Mouse (Mus musculus) urinary bladder, postnatal 36 days (tissue): ENCODE measurements around the gene Syngr2.
"Not testable (repeated sequence)": the region's sequence is repeated elsewhere in the genome, so short reads cannot be mapped to it uniquely, and the experiment has no call there.

Source experiments
- DNase-seq, 2 experiments: peaks; one replicate each; pipeline ENCODE4 v3.0.0; 2022; ENCODE audit warnings: low spot score in 2 of 2, mixed read lengths in 1 of 2

Gene Syngr2

DNA sequence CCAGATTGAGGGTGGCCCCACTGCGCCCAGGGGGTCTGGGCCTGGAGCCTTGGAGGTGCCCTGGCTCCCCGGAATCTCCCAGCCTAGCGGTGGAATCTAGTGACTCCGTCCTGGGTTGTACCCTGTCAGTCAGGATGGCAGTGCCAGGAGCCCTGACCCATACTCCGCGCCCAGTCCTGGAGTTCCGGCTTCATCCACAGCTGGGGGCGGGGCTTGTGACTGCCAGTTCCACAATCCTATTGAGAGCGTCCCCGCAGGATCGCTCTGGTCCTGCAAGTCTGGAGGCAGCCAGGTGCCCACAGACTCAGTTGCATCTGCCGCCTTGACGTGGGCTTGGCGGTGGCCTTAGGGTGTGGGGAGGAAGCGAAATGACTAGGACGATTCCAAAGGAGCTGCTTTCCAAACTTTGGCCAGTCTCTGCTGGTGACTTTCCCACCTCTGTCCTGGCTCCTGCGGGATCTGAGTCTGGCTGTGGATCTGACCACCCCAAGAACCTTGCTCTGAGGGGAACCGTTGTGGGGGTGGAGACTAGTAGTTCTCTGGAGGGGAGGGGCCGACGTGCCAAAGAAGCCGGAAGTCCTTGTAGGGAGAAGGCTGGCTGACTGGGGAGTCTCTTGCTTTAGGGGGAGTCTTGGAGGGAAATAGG is 1.1 kb downstream of the Syngr2 start:
- DNase-seq = peak; percentile 86 to 89

DNA sequence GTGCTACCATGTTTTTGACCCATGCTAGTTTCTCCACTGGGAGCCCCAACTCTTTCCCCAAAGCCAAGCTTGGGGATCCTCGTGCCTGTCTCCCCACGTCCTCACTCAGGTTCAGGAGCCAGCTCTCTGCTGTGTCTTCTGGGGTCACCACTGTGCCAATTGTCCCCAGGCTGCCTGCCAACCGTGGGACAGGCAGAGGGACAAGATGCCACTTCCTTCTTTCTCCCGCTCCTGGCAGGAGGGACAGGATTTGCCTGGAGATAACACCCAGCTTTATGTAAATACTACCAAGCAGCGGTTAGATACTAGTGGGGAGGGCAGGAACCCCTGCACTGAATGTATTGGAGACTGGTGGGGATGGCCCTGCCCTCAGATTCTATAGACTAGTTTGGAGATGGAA is 4.4 kb downstream of the Syngr2 start:
- DNase-seq = no peak

DNA sequence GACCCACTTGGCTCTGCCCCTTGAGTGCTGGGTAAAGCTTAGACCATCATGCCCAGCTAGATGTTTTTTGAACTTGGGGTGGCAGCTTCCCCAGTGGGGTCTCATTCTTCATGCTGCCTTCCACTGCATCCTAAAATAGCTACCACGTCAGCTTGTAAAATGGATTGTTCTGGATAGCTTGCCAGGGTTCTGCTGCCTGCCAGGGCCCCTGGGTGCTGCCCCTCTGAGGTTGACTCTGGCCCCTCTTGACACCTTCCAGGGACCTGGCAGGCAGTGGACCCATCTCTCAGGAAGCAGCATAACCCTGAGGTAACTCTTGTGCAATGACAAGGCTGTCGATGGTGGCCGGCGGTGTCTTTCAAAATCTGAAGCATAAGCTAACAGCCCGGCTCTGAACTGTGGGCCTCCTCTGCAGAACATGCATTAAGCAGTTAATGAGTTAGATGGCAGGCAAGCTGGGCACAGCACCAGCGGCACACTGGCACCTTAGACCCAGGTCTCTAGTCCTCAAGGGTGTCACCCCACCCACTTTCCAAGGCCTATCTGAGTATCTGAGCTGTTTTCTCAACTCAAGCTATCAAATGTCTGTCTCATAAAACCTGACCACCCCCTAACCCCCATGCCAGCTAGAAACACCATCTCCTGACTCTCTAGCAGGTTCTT is 5.4 kb downstream of the Syngr2 start:
- no peak for DNase-seq

DNA sequence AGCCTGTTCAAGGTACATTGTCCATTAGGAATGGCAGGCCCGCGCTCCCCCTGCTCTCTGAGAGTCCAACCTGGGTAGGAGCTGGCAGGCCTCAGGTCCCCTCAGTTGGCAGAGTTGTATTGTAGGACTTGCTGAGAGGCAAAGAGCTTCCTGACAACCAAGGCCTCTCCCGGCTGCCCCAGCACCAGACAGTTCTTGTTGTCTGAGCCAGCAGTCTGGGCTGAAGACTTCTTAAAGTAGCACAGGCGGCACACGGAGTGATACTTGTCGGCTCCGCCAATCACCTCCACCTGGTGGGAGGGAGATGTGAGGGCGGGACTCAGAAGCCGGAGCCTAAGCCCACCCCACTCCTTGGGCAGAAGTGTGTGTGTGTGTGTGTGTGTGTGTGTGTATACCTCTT is 6.4 kb downstream of the Syngr2 start:
- DNase-seq = not testable (repeated sequence)

DNA sequence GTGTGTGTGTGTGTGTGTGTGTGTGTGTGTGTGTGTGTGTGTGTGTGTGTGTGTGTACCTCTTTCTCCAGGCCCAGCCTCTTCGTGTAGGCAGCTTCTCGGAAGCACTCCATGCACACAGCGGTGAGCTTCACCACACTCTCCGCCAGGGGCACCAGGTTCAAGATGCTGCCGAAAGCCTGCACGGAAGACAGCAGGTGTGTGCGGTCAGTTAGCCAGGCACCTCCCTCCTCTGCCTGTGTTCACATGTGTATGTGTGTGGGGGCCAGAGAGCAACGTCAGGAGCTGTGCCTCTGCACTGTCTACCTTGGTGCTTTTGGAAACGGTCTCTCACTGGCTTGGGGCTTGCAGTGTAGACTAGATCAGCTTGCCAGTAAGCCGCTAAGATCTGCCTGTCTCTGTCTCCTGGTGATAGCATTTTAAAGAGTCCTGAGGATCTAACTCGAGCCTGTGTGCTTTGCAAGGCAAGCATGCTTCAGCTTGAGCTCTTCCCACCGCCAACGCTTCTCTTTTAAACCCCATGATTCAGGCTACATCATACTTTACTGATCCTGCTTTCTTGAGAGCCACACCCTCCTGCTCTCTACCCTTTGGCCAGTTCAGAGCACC is 7.0 kb downstream of the Syngr2 start:
- no peak for DNase-seq

DNA sequence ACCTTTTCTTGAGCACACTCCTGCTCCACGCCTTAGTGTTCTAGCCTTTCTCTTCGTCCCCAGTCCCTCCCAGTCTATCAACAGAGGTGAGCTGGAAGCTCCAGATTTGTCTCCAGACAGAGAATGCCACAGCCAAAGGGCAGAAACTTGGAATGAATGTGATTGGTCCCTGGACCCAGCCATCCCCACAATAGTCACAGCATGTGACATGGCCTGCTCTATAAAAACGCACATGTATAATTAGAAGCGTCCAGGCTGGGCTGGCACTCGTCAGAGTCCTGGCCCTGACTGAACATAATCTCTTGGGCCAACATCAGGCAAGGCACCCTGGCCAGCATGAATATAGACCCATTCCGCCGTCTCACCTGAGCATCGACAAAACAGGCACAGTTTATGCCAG is 9.6 kb downstream of the Syngr2 start:
- no peak for DNase-seq

DNA sequence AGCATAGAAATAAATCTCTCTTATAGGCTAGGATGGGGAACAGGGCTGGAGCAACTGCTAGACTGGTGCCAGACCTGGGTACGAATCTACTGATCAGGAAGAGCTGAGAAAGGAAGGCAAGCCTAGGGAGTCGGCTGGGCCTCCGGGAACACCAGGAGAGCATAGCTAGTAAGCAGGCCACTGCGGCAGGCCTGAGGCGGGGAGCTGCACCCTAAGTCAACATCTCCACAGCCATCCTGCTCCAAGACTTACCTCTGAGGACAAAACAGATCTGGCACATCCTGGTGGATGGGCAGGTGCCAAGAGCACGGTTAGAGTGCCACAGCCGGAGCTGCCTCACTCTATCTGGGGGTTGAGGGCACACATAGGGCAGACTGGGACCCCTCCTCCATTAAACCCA is 10.7 kb downstream of the Syngr2 start:
- no peak for DNase-seq

DNA sequence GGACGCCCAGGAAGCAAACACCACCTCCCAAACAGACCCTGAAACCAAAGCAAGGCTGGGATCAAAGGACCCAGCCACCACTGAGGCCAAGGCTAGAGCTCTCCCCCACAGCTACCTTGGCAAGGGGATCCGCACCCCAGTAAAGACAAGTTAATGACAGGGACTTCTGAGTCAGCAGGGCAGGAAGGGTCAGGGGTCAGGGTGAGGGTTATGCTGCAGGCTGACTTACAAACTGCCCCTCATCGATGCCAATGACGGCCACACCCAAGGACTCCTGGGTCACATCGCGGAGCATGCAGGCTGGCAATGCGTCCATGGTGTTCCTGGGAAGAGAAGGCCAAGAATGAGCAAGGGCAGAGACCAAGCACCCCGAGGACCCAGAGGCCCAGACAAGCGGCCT is 12.4 kb downstream of the Syngr2 start:
- DNase-seq = no peak

DNA sequence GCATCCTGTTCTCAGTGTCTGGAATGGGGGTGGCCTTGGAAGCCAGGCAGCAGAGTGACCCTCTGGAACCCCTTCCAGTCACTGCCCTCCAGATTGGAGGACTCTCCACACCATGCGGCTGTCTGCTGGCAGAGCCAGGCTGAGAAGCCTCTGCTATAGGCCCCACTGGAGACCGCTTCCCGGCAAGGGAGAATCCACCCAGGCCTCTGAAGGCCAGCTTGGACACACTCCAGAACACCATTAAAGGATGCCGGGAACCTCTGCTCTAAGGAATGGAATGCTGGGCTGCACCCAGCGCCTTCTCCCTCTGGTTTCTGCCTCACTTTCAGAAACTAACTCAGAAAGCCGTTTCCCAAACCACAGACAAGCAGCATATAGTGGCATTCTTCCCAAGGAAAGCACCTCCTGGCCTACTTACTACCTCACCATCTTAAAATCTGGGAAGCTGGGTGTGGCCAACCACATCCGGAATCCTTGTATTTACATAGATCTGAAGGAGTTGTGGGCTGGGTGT is 13.3 kb downstream of the Syngr2 start:
- DNase-seq = no peak

DNA sequence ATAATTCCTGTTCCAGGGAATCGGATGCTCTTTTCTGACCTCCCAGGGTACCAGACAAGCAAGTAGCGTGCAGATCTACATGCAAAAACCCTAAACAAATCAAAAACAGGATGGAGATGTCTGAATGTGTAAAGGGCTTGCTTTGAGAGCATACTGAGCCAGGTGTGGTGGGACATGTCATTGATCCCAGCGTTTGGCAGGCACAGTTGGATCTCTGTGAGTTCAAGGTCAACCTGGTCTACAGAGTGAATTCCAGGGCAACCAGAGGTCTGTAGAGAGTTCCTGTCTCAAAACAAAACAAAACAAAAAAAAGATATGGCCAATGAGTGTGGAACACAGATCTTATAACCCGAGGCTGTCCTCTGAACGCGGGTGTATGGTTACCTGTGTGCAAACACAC is 13.9 kb downstream of the Syngr2 start:
- DNase-seq = no peak

DNA sequence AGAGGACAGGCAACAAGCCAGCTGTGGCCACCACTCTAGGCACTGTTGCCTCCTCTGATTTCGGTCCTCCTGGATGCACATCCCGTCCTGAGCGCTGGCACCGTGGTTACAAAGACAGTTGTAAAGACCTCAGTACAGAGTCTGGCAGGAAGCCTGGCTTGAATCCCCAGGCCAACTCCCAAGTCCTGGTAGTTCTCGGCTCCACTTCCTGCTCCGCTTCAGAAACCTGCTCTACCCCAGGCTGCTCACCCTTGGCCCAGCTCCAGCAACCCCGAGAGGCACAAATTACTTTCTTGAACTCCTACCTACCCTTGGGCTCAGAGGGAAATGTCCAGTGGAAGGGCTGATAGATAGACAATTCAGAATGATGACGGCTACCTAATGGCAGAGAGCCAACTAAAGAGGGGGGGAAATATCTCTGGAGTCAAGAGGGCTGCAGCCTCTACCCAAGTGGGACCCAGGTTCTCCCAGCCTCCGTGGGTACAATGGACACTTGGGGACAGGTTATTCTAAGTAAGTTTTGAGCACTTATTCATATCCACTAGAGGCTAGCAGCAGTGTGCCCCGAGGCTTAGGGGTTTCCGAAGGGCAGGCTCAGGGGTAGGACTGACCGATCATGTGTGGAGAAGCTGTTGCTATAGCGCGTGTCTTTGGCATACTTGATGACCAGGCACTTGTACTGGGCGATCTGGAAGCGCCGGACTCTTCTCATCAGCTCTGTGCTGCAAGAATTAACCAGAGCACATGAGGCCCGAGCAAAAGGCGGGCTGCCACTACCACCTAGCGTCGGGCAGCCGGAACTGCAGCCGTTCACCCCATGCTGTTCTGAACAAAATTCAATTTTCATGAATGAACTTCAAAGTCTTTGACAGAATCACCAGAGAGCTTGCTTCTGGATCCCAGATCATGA is 14.8 kb downstream of the Syngr2 start:
- peak; percentile 71 to 83 for DNase-seq

DNA sequence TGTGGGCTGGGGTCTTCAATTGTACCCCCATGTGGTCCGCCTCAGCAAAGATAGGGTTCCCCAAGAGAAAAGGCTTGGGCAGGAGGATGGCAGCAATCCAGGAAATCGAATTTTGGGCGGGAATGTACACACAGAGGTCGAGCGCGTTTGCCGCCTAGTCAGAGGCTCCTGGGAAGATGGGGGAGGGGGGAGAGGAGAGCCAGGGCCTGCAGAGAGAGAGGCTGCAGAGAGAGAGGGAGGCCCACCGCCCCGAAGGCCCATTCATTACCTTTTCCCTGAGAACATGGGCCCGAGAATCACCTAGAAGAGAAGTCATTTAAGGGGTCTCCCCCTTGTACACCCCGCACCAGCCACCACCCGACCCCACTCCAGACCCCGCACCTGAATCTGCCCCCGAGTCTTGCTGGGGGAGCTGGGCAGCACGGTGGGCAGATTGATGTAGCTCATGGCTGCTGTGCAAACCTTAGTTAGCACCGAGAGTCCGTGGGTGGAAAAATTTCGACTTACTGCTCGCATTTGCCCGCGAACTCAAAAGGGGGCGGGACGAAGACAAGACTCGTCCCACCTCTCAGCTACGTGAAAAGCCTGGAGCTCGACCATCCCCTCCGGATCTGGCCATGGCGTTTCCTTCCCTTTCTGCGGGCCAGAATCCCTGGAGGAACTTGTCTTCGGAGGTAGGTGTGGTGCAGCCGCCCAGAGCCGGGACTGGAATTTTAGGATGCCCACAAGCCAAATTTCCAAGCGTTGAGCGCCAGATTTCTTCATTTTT is 16.0 kb downstream of the Syngr2 start, which contains the start of the genes Afmid and Tk1:
TSS of gene Afmid (plus strand) at position 592 of the 769 bp plus-strand sequence.
TSS of gene Tk1 (minus strand) at position 760 of the 769 bp plus-strand sequence.
- DNase-seq = peak; percentile 61 to 72

DNA sequence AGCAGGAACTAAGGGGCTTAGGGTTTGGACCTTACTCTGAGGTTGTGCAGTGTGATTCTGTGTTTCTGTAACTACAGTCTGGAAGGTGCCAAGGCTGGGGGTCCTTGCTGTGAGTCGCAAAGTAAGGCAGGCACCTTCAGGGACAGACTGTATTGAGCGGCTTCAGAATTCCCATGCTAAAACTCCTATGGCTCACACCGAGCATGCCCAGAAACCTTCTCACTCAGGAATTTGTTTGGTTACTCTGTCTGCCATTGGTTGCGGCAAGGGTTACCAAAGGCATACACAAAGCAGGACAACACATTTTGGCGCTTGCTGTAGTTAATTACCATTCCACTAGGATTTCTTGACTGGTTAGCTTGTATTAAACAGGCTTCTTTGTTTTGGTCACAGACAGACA is 16.7 kb downstream of the Syngr2 start:
- DNase-seq = peak in 1 of 2 experiments; percentile 23

DNA sequence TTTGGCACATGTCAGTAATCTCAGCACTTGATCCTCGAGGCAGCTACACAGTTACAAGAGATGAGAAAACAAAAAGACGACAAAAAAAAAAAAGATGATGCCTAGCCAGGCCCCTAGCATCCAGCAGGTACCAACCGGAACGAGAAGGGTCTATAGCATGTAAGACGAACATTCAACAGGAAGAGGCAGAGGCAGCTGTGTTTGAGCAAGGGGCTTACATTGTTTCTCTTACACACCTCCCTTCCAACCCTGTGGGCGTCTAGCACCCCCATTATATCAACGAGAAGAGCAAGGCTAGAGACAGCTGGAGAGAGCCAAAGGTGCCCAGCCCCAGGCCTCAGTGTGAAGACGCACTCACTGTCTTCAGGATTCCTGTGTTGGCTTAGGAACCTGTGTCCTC is 17.4 kb downstream of the Syngr2 start:
- DNase-seq = no peak

DNA sequence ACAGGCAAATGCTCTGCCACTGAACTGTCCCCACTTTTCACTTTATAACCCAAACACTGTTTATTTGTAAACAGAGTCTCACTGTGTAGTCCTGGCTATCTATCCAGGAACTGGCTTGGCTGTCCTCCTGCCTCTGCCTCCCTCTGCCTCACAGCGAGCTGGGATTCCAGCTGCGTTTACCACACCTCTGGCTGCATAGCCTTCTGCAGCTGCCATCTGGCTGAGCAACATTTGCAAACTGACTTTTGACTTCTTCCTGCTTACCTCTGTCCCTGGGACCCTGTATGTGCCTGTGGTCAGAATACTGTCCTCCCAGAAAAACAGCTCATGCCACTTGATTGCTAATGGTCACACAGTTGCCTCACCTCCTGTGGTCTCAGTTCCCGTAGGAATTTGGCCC is 17.9 kb downstream of the Syngr2 start:
- no peak for DNase-seq

DNA sequence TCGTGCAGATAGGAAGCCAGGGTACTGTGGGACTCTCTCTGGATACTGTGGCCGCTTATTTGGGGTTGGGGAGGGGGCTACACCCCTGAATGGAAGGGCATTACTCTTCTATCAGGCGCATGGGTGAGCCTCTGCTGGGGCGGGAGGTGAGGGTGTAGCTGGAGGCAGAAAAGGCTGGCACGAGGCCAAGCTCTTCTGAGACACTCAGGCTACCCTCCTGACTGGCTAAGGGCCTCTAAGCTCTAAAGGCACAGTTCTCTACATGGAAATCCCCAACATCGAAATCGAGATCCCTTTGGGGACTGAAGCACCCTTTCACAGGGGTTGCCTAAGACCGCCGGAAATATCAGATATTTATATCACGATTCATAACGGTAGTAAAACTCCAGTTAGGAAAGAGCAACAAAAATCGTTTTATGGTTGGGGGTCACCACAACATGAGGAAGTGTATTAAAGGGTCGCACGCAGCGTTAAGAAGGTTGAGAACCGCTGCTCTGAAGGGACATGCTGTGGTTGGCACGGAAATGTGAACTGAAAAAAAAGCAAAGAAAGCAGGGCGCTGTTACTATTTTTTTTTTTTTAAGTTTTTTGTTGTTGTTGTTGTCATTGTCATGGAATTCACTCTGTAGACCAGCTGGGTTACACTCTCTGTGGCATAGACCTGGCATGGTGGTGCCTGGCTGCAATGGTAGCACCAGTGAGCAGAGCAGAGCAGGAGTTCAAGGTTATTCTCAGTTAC is 18.9 kb downstream of the Syngr2 start:
- DNase-seq = no peak

DNA sequence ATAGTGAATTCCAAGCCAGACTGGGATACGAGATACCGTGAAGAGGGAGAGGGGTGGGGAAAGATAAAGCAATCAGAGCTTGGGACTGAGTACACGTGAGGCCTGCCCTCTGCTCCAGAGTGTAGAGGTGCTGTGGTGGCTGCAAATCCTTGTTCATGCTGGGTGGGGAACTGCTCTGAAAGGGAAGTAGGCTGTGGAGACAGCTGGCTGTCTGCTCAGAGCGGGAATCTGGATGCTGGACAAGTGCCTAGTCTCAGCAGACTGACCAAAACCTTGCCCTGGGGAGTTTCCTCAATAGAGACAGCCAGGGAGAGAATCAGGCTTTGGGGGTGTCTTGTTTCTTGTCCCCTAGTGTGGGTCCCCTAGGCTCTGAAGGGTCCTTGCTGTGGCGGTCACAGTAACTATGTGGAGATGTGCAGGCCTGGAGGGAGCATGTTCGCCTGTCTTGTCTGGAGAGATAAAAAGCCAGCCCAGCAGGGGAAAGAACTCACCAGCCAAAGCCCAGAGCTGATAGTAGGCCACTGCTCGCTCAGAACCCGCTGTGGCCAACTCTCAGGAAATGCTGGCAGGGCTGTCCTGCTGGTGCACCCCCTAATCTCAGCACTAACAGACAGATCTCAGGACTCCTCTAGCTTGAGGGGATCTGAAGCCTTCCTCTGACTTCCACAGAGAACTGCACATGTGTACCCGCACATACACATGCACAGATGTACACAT is 19.6 kb downstream of the Syngr2 start:
- peak in 1 of 2 experiments; percentile 50 for DNase-seq

DNA sequence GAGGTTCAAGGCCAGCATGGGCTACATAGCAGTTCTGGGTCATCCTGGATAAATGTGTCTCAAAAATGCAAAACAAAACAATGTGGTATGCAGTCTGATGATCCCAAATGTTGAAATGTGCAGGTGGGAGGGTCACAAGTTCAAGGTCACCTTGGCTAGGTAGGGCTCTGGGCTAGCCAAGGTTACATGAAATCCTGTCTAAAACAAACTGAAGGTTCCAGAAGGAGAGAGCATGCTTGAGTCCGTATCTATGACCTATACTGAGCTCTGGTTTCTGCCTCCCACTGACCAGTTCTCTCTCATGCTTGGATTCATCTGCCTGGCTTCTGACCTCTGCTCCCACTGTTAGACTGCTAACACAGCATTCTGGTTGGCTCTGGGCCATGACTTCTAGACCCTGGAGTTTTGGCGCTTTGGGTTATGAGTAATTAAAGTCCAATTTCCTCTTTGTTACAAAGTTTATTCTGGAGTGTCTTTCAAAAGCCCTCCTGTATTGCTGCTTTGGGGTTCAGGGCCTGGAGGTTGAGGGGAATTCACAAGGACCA is 20.3 kb downstream of the Syngr2 start:
- peak in 1 of 2 experiments; percentile 34 for DNase-seq

DNA sequence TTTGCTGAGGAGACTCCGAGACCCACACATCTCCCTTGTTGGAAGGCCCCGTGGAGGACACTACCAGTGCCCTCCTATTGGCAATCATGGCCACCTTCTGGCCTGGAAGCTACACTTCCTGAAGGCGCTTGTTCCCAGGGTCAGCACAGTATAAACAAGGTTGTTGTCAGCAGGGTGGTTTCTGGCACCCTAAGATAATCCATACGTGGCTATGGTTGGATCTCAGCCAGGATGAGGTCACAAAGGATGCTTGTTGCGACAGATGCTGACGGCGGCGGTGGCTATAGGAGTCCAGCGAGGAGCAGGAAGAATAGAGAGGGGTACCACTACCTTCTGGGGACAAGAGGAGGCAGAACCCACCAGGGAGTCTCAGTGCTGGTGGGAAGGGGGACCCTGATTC is 20.9 kb downstream of the Syngr2 start:
- DNase-seq = no peak
